Mouse (Mus musculus): ENCODE results near the gene Maml2. TPM values are rescaled to one million over a fixed set of nuclear protein-coding genes. Genes with fewer than 3 reads are reported as not detected.

The Maml2 gene
- polyA plus RNA-seq, 1 experiment from 2014 or later = 10.3 TPM

- H3K4me1 ChIP-seq (ENCODE audit: control insufficient read depth, insufficient read depth, low read length) = no peaks in the 10 kb centered on the region
- 86% methylated on average over 8 of the region's 8 CpGs for WGBS
Measured at GRCm38 (mm10) chr9:13607609-13608185, 309.9 kb downstream of the Maml2 start.

GRCm38 (mm10) chr9:13608532-13609071 is 310.8 kb downstream of the Maml2 start:
- Histone ChIP-seq H3K4me2 (no peak overlapping the region), H3K9ac (ENCODE audit: low read length) (no peak overlapping the region), H3K36me3 (ENCODE audit: control insufficient read depth, insufficient read depth, low read length) (no peaks in the 10 kb centered on the region), H3K4me3 (ENCODE audit: low read depth, low read length) (no peak overlapping the region), H3K9me3 (ENCODE audit: control insufficient read depth, low read length) (no peaks in the 10 kb centered on the region), H3K4me1 (ENCODE audit: control insufficient read depth, insufficient read depth, low read length) (peaks cover 4% of the 10 kb centered on the region), H3K27me3 (ENCODE audit: control insufficient read depth, insufficient read depth, low read length) (no peaks in the 10 kb centered on the region), H3K27ac (ENCODE audit: low read depth, low read length) (no peak overlapping the region)
- 62% methylated on average over 3 of the region's 3 CpGs for WGBS
- DNase-seq (ENCODE audit: low spot score, missing footprints) (peak; percentile 62), ATAC-seq (ENCODE audit: low FRiP score) (no peak)

More at GRCm38 (mm10) chr9:13607609-13608185, 309.9 kb downstream of the Maml2 start:
- H3K27ac ChIP-seq (ENCODE audit: low read depth, low read length) = no peak overlapping the region
- H3K4me2 ChIP-seq = no peak overlapping the region
- ATAC-seq (ENCODE audit: low FRiP score) (no peak), DNase-seq (ENCODE audit: low spot score, missing footprints) (peak; percentile 33)
- no peak overlapping the region for H3K9ac ChIP-seq (ENCODE audit: low read length)
- no peaks in the 10 kb centered on the region for H3K36me3 ChIP-seq (ENCODE audit: control insufficient read depth, insufficient read depth, low read length)
- H3K27me3 ChIP-seq (ENCODE audit: control insufficient read depth, insufficient read depth, low read length) = no peaks in the 10 kb centered on the region
- no peak overlapping the region for H3K4me3 ChIP-seq (ENCODE audit: low read depth, low read length)
- H3K9me3 ChIP-seq (ENCODE audit: control insufficient read depth, low read length) = no peaks in the 10 kb centered on the region

- Histone ChIP-seq H3K36me3 (ENCODE audit: control insufficient read depth, insufficient read depth, low read length) (no peaks in the 10 kb centered on the region), H3K4me3 (ENCODE audit: low read depth, low read length) (no peak overlapping the region), H3K27ac (ENCODE audit: low read depth, low read length) (no peak overlapping the region), H3K9ac (ENCODE audit: low read length) (no peak overlapping the region), H3K9me3 (ENCODE audit: control insufficient read depth, low read length) (no peaks in the 10 kb centered on the region), H3K27me3 (ENCODE audit: control insufficient read depth, insufficient read depth, low read length) (no peaks in the 10 kb centered on the region), H3K4me1 (ENCODE audit: control insufficient read depth, insufficient read depth, low read length) (peaks cover 6% of the 10 kb centered on the region), H3K4me2 (no peak overlapping the region)
- peak; percentile 17 for DNase-seq (ENCODE audit: low spot score, missing footprints)
- ATAC-seq (ENCODE audit: low FRiP score) = no peak
- 91% methylated on average over 3 of the region's 3 CpGs for WGBS
Measured at GRCm38 (mm10) chr9:13611561-13611960, 313.8 kb downstream of the Maml2 start.

- peak; percentile 81 for DNase-seq (ENCODE audit: low spot score, missing footprints)
- no peaks in the 10 kb centered on the region for H3K27me3 ChIP-seq (ENCODE audit: control insufficient read depth, insufficient read depth, low read length)
- ATAC-seq (ENCODE audit: low FRiP score) = no peak
- no peak overlapping the region for H3K27ac ChIP-seq (ENCODE audit: low read depth, low read length)
- peaks cover 6% of the 10 kb centered on the region for H3K4me1 ChIP-seq (ENCODE audit: control insufficient read depth, insufficient read depth, low read length)
- H3K4me3 ChIP-seq (ENCODE audit: low read depth, low read length) = no peak overlapping the region
- H3K9me3 ChIP-seq (ENCODE audit: control insufficient read depth, low read length) = no peaks in the 10 kb centered on the region
- no peaks in the 10 kb centered on the region for H3K36me3 ChIP-seq (ENCODE audit: control insufficient read depth, insufficient read depth, low read length)
- H3K9ac ChIP-seq (ENCODE audit: low read length) = no peak overlapping the region
- WGBS = 63% methylated on average over 8 of the region's 8 CpGs
- no peak overlapping the region for H3K4me2 ChIP-seq
Measured at GRCm38 (mm10) chr9:13612371-13612770, 314.6 kb downstream of the Maml2 start.

GRCm38 (mm10) chr9:13613325-13614268 is 315.8 kb downstream of the Maml2 start:
- no peaks in the 10 kb centered on the region for H3K9me3 ChIP-seq (ENCODE audit: control insufficient read depth, low read length)
- H3K4me3 ChIP-seq (ENCODE audit: low read depth, low read length) = no peak overlapping the region
- 48% methylated on average over 8 of the region's 8 CpGs for WGBS
- H3K27ac ChIP-seq (ENCODE audit: low read depth, low read length) = no peak overlapping the region
- H3K36me3 ChIP-seq (ENCODE audit: control insufficient read depth, insufficient read depth, low read length) = no peaks in the 10 kb centered on the region
- H3K4me2 ChIP-seq = no peak overlapping the region
- peak; percentile 74 for DNase-seq (ENCODE audit: low spot score, missing footprints)
- peak; percentile 44; the same call in 1 of the 2 replicates for ATAC-seq (ENCODE audit: low FRiP score)
- H3K4me1 ChIP-seq (ENCODE audit: control insufficient read depth, insufficient read depth, low read length) = peaks cover 6% of the 10 kb centered on the region
- H3K9ac ChIP-seq (ENCODE audit: low read length) = no peak overlapping the region
- no peaks in the 10 kb centered on the region for H3K27me3 ChIP-seq (ENCODE audit: control insufficient read depth, insufficient read depth, low read length)

- Histone ChIP-seq H3K4me1 (ENCODE audit: control insufficient read depth, insufficient read depth, low read length) (peaks cover 6% of the 10 kb centered on the region), H3K27me3 (ENCODE audit: control insufficient read depth, insufficient read depth, low read length) (no peaks in the 10 kb centered on the region), H3K36me3 (ENCODE audit: control insufficient read depth, insufficient read depth, low read length) (no peaks in the 10 kb centered on the region), H3K9ac (ENCODE audit: low read length) (no peak overlapping the region), H3K9me3 (ENCODE audit: control insufficient read depth, low read length) (no peaks in the 10 kb centered on the region), H3K4me2 (no peak overlapping the region), H3K27ac (ENCODE audit: low read depth, low read length) (no peak overlapping the region), H3K4me3 (ENCODE audit: low read depth, low read length) (no peak overlapping the region)
- DNase-seq (ENCODE audit: low spot score, missing footprints) (peak; percentile 80), ATAC-seq (ENCODE audit: low FRiP score) (no peak)
- 59% methylated on average over 5 of the region's 5 CpGs for WGBS
Measured at GRCm38 (mm10) chr9:13616383-13617009, 318.7 kb downstream of the Maml2 start.

GRCm38 (mm10) chr9:13620794-13621193 is 323.0 kb downstream of the Maml2 start:
- Histone ChIP-seq H3K27ac (ENCODE audit: low read depth, low read length) (no peak overlapping the region), H3K4me2 (no peak overlapping the region), H3K9ac (ENCODE audit: low read length) (no peak overlapping the region), H3K36me3 (ENCODE audit: control insufficient read depth, insufficient read depth, low read length) (no peaks in the 10 kb centered on the region), H3K9me3 (ENCODE audit: control insufficient read depth, low read length) (no peaks in the 10 kb centered on the region), H3K4me1 (ENCODE audit: control insufficient read depth, insufficient read depth, low read length) (no peaks in the 10 kb centered on the region), H3K27me3 (ENCODE audit: control insufficient read depth, insufficient read depth, low read length) (no peaks in the 10 kb centered on the region), H3K4me3 (ENCODE audit: low read depth, low read length) (no peak overlapping the region)
- WGBS = 87% methylated on average over 6 of the region's 6 CpGs
- no peak for ATAC-seq (ENCODE audit: low FRiP score)
- DNase-seq (ENCODE audit: low spot score, missing footprints) = peak; percentile 35

- H3K27ac ChIP-seq (ENCODE audit: low read depth, low read length) = no peak overlapping the region
- H3K4me3 ChIP-seq (ENCODE audit: low read depth, low read length) = no peak overlapping the region
- ATAC-seq (ENCODE audit: low FRiP score) (no peak), DNase-seq (ENCODE audit: low spot score, missing footprints) (peak; percentile 47)
- H3K27me3 ChIP-seq (ENCODE audit: control insufficient read depth, insufficient read depth, low read length) = no peaks in the 10 kb centered on the region
- H3K9me3 ChIP-seq (ENCODE audit: control insufficient read depth, low read length) = no peaks in the 10 kb centered on the region
- peaks cover 3% of the 10 kb centered on the region; the same call in 1 of the 2 replicates for H3K4me1 ChIP-seq (ENCODE audit: control insufficient read depth, insufficient read depth, low read length)
- no peak overlapping the region for H3K9ac ChIP-seq (ENCODE audit: low read length)
- H3K4me2 ChIP-seq = no peak overlapping the region
- no peaks in the 10 kb centered on the region for H3K36me3 ChIP-seq (ENCODE audit: control insufficient read depth, insufficient read depth, low read length)
- WGBS = 96% methylated on average over 3 of the region's 3 CpGs
Measured at GRCm38 (mm10) chr9:13621941-13622340, 324.2 kb downstream of the Maml2 start.

All from midbrain, embryonic 11.5 days (tissue).